Mouse (Mus musculus) embryonic fibroblast, embryonic 13.5 days (primary cell): ENCODE measurements at regions not wholly inside any gene's neighbourhood (a gene's known extent, or its start where the extent isn't known, plus 50 kb on each side); places are given as distances from the start of the nearest gene placed in this dataset.

Source experiments
- H3K27ac ChIP-seq: 2 replicates; pipeline ENCODE4 v1.5.1; 2012; ENCODE audit warnings: low read length, control low read depth, inconsistent platforms; ENCODE audit not compliant: insufficient read depth
- H3K4me1 ChIP-seq: 2 replicates; pipeline ENCODE4 v1.6.1; 2011; ENCODE audit warnings: low read length; ENCODE audit not compliant: control insufficient read depth, insufficient read depth
- H3K4me3 ChIP-seq: 2 replicates; pipeline ENCODE4 v1.5.1; 2011; ENCODE audit warnings: mild to moderate bottlenecking, control low read depth, low read length; ENCODE audit not compliant: insufficient read depth
- CTCF ChIP-seq: IDR thresholded peaks from 2 replicates; pipeline ENCODE4 v1.5.1; 2011; ENCODE audit warnings: mild to moderate bottlenecking, control low read depth, low read length, moderate library complexity, borderline replicate concordance; ENCODE audit not compliant: insufficient read depth
- POLR2A ChIP-seq: IDR thresholded peaks from 2 replicates; pipeline ENCODE4 v1.6.1; 2011; ENCODE audit warnings: low read depth, mild to moderate bottlenecking, control low read depth, low read length, moderate library complexity

- Histone ChIP-seq H3K4me1 (peaks cover 2% of the 10 kb centered on the region; the same call in 1 of the 2 replicates), H3K27ac (no peak overlapping the region), H3K4me3 (no peak overlapping the region)
- TF ChIP-seq POLR2A (no peak), CTCF (no peak)
These were observed 845.0 kb downstream of the D3Ertd751e start for GRCm38 (mm10) chr3:42587296-42587932.

- TF ChIP-seq POLR2A (no peak), CTCF (no peak)
- no peak overlapping the region for H3K4me3 ChIP-seq
- H3K4me1 ChIP-seq, result peaks cover 2% of the 10 kb centered on the region; the same call in 1 of the 2 replicates
- no peak overlapping the region for H3K27ac ChIP-seq
These were observed 847.1 kb downstream of the D3Ertd751e start for GRCm38 (mm10) chr3:42589516-42589915.

GRCm38 (mm10) chr3:42590126-42590525 is 847.7 kb downstream of the D3Ertd751e start:
- Histone ChIP-seq H3K27ac (no peak overlapping the region), H3K4me3 (no peak overlapping the region), H3K4me1 (peaks cover 2% of the 10 kb centered on the region; the same call in 1 of the 2 replicates)
- TF ChIP-seq POLR2A (no peak), CTCF (no peak)

GRCm38 (mm10) chr3:42593792-42594433 is 851.5 kb downstream of the D3Ertd751e start:
- Histone ChIP-seq H3K27ac (no peak overlapping the region), H3K4me3 (no peak overlapping the region), H3K4me1 (no peaks in the 10 kb centered on the region; the same call in 1 of the 2 replicates)
- TF ChIP-seq POLR2A (no peak), CTCF (no peak)

- TF ChIP-seq POLR2A, result no peak
- no peak for TF ChIP-seq CTCF
- no peak overlapping the region for H3K27ac ChIP-seq
- H3K4me3 ChIP-seq, result no peak overlapping the region
- no peaks in the 10 kb centered on the region for H3K4me1 ChIP-seq
These were observed 854.3 kb downstream of the D3Ertd751e start for GRCm38 (mm10) chr3:42596686-42597085.
